Mouse (Mus musculus): ENCODE results near the gene Gstm4.

DNA sequence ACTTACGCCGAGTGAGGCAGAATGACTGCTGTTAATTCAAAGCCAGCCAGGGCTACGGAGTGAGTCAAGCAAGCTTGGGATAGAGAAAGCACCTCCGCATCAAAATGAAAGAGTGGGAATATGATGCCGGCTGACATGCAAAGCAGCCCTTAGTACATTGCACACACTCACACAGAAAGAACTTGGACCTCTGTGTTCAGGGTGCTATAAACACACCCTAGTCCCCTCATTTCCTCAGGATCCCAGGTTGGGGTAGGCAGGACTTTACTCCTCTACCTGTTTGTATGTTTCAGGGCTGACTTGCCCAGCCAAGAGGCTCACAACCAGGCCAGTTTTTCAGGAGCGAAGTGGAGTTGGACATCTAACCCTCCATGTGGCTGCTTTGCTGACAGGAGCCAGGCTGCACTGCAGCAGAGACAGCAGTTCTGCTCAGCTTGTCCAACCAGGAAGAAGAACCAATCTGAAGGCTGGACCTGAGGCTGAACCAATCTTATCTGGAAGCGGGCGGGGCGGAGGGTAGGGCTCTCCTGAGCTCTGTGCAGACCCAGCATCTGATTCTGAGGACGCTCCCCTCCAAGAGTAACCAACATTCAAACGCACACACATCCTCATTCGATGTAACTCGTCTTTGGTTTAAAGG lies 24.7 kb upstream of the Gstm4 start:
- TF ChIP-seq CTCF (IDR thresholded peaks at IDR 0.05; ENCODE audit: low read depth, low read length) (no peak), EP300 (IDR thresholded peaks at IDR 0.05; ENCODE audit: insufficient read depth, low read depth, low read length) (no peak)
